35 mouse cellular contexts compared by ENCODE assay signal in genomic region chr19:26885616-26886015, GRCm38 (mm10). TPM values are rescaled to one million over a fixed set of nuclear protein-coding genes. Genes with fewer than 3 reads are reported as not detected.
DNase-seq lines count a peak whose midpoint lies in the region; ATAC-seq and TF ChIP-seq lines count a peak whose summit lies in the region.
"Had no signal": no experiment of that assay in that cellular context is flagged by ENCODE, and none has a peak within 500 bp of the region (broad histone marks: within the 10 kb centered on the region; RNA-seq: fewer than 3 reads in every experiment).

Gene Gm815 (plus strand): TSS chr19:26885881.

- H3K36me3 ChIP-seq in megakaryocyte, embryonic 14.5 days (replicated peaks; ENCODE audit: low read length), result no peaks in the 10 kb centered on the region
- H3K36me3 ChIP-seq in lung, embryonic 14.5 days (ENCODE audit: insufficient read depth), result no peaks in the 10 kb centered on the region
- no peaks in the 10 kb centered on the region for H3K36me3 ChIP-seq in lung, postnatal 0 days (ENCODE audit: insufficient read depth, low read length)
- H3K36me3 ChIP-seq: embryonic facial prominence, embryonic 10.5 days; embryonic facial prominence, embryonic 13.5 days; forebrain, embryonic 12.5 days; forebrain, embryonic 15.5 days; G1E; heart, embryonic 12.5 days; heart, embryonic 15.5 days; hindbrain, embryonic 10.5 days had no signal

- no peaks in the 10 kb centered on the region for H3K9me3 ChIP-seq in megakaryocyte, embryonic 14.5 days
- H3K9me3 ChIP-seq in lung, embryonic 14.5 days (ENCODE audit: low read depth, low read length), result no peaks in the 10 kb centered on the region
- no peaks in the 10 kb centered on the region for H3K9me3 ChIP-seq in lung, postnatal 0 days (ENCODE audit: low read length)
- H3K9me3 ChIP-seq: embryonic facial prominence, embryonic 10.5 days; embryonic facial prominence, embryonic 13.5 days; forebrain, embryonic 12.5 days; forebrain, embryonic 15.5 days; heart, embryonic 12.5 days; heart, embryonic 15.5 days; hindbrain, embryonic 10.5 days had no signal

- ATAC-seq in megakaryocyte, adult 5-6 weeks (ENCODE audit: poor library complexity, severe bottlenecking), result no peak
- ATAC-seq in lung, embryonic 14.5 days (ENCODE audit: insufficient read depth), result no peak
- ATAC-seq in lung, postnatal 0 days, result peak; percentile 83
- ATAC-seq: forebrain, embryonic 15.5 days; Patski had no signal

- no peak within 1 kb of the TSS for H3K27ac ChIP-seq in lung, embryonic 14.5 days (ENCODE audit: low read depth)
- H3K27ac ChIP-seq in lung, postnatal 0 days (ENCODE audit: low read length), result no peak within 1 kb of the TSS
- H3K27ac ChIP-seq: embryonic facial prominence, embryonic 10.5 days; embryonic facial prominence, embryonic 13.5 days; forebrain, embryonic 12.5 days; forebrain, embryonic 15.5 days; heart, embryonic 15.5 days; hindbrain, embryonic 10.5 days; hindbrain, embryonic 14.5 days had no signal

- no peak within 1 kb of the TSS for H3K9ac ChIP-seq in lung, embryonic 14.5 days
- no peak within 1 kb of the TSS for H3K9ac ChIP-seq in lung, postnatal 0 days (replicated peaks; ENCODE audit: low read depth)
- H3K9ac ChIP-seq: embryonic facial prominence, embryonic 13.5 days; forebrain, embryonic 12.5 days; forebrain, embryonic 15.5 days; heart, embryonic 12.5 days; heart, embryonic 15.5 days; hindbrain, embryonic 14.5 days had no signal

- intact Hi-C loops in left cerebral cortex, postnatal 36 days (cut with DNase I), result loop anchor here (5.0 kb wide), 2 partner anchors 92 to 332 kb away; partner anchors contain the start of gene Vldlr

- peak within 1 kb of the TSS; percentile 33 for H3K4me3 ChIP-seq in megakaryocyte, embryonic 14.5 days (replicated peaks)
- no peak within 1 kb of the TSS for H3K4me3 ChIP-seq in lung, embryonic 14.5 days (ENCODE audit: low read depth, low read length)
- H3K4me3 ChIP-seq in lung, postnatal 0 days (ENCODE audit: low read depth, low read length), result no peak within 1 kb of the TSS
- H3K4me3 ChIP-seq: embryonic facial prominence, embryonic 10.5 days; embryonic facial prominence, embryonic 13.5 days; erythroblast, embryonic 14.5 days; forebrain, embryonic 12.5 days; forebrain, embryonic 15.5 days; heart, embryonic 12.5 days; heart, embryonic 15.5 days; hindbrain, embryonic 10.5 days had no signal

- 63% methylated on average over 6 of the region's 6 CpGs for WGBS in lung, embryonic 14.5 days
- 55% methylated on average over 6 of the region's 6 CpGs for WGBS in lung, postnatal 0 days

- peaks cover 19% of the 10 kb centered on the region for H3K4me1 ChIP-seq in megakaryocyte, embryonic 14.5 days
- H3K4me1 ChIP-seq in lung, embryonic 14.5 days (ENCODE audit: insufficient read depth), result no peaks in the 10 kb centered on the region
- no peaks in the 10 kb centered on the region; the same call in 1 of the 2 replicates for H3K4me1 ChIP-seq in lung, postnatal 0 days (ENCODE audit: insufficient read depth, low read depth, low read length)
- H3K4me1 ChIP-seq: embryonic facial prominence, embryonic 10.5 days; embryonic facial prominence, embryonic 13.5 days; forebrain, embryonic 12.5 days; forebrain, embryonic 15.5 days had no signal

- TF ChIP-seq EP300 in lung, postnatal 0 days (IDR thresholded peaks at IDR 0.05), result 0 out of 2 replicates have a peak, but pooled peaks have one; percentile 33

- peak; percentile 15 for DNase-seq in lung, embryonic 14.5 days
- DNase-seq in lung, postnatal 0 days (ENCODE audit: low spot score), result peak; percentile 75
- DNase-seq in lung, postnatal 36 days, result peak; percentile 56
- DNase-seq in layer of hippocampus, postnatal 36 days, result no peak
- DNase-seq in ovary, postnatal 36 days (ENCODE audit: low spot score), result no peak
- no peak for DNase-seq in left cerebral cortex, postnatal 36 days (ENCODE audit: low spot score in 2 of 2)
- DNase-seq: adrenal gland, postnatal 10 days; adrenal gland, postnatal 36 days; B cell, adult 2 months; cerebellum, adult 18-20 months; cerebellum, adult 9-10 months; cerebellum, postnatal 14 days; embryo, embryonic 11 days; gastrocnemius, postnatal 25 days; heart, adult 18-20 months; heart, postnatal 10 days; heart, postnatal 36 days had no signal

- no peak within 1 kb of the TSS for H3K4me2 ChIP-seq in lung, embryonic 14.5 days
- no peak within 1 kb of the TSS for H3K4me2 ChIP-seq in lung, postnatal 0 days (replicated peaks; ENCODE audit: low read depth, low read length)
- H3K4me2 ChIP-seq: embryonic facial prominence, embryonic 13.5 days; forebrain, embryonic 12.5 days; forebrain, embryonic 15.5 days; heart, embryonic 12.5 days; heart, embryonic 15.5 days; hindbrain, embryonic 14.5 days had no signal

- no peak for TF ChIP-seq CTCF in lung, embryonic 14.5 days (IDR thresholded peaks at IDR 0.05; ENCODE audit: low read depth)
- no peak for TF ChIP-seq CTCF in lung, postnatal 0 days (IDR thresholded peaks at IDR 0.05)

- H3K27me3 ChIP-seq in megakaryocyte, embryonic 14.5 days (replicated peaks), result peaks cover 10% of the 10 kb centered on the region
- H3K27me3 ChIP-seq in lung, embryonic 14.5 days (ENCODE audit: insufficient read depth, low read length), result no peaks in the 10 kb centered on the region
- no peaks in the 10 kb centered on the region for H3K27me3 ChIP-seq in lung, postnatal 0 days (replicated peaks; ENCODE audit: insufficient read depth, low read length)
- H3K27me3 ChIP-seq: CH12.LX; embryonic facial prominence, embryonic 13.5 days; forebrain, embryonic 12.5 days; forebrain, embryonic 15.5 days; heart, embryonic 12.5 days; heart, embryonic 15.5 days; Patski had no signal

RNA-seq across cellular contexts. Expression of gene Gm815, which starts in this region (rescaled TPM):
- not detected in 2 replicates for polyA plus RNA-seq in megakaryocyte, embryonic 14.5 days (2012; ENCODE audit: insufficient read depth, low replicate concordance)
- not detected in 2 replicates for total RNA-seq in megakaryocyte, adult 5-6 weeks (2015)
- total RNA-seq in megakaryocyte, adult 5-6 weeks (2017), result not detected in 2 replicates
- 0.33 TPM in 1 of 2 replicates, not detected in the other for polyA plus RNA-seq in lung, embryonic 14.5 days (2014; fragmentation: Nextera tagmentation; extraction: Ambion mirVana)
- polyA plus RNA-seq in lung, postnatal 0 days (2015; fragmentation: Nextera tagmentation; extraction: Ambion mirVana), result 0.16 TPM in 1 of 2 replicates, not detected in the other
- total RNA-seq in layer of hippocampus, postnatal 36 days (2021), result not detected
- not detected for total RNA-seq in left cerebral cortex, postnatal 36 days (2021)
- total RNA-seq: adrenal gland, adult 18-20 months; adrenal gland, postnatal 10 days; adrenal gland, postnatal 36 days; CH12.LX; common myeloid progenitor, adult 5-6 weeks; G1E; gastrocnemius, adult 8-10 months; gastrocnemius, postnatal 25 days; heart, adult 18-20 months; heart, postnatal 10 days; heart, postnatal 36 days had no signal
- polyA plus RNA-seq: embryonic facial prominence, embryonic 10.5 days; embryonic facial prominence, embryonic 13.5 days; erythroblast, embryonic 14.5 days; forebrain, embryonic 12.5 days; forebrain, embryonic 15.5 days; G1E; gonadal fat pad, adult 2 months; heart, embryonic 12.5 days; heart, embryonic 15.5 days; hindbrain, embryonic 10.5 days; hindbrain, embryonic 14.5 days; Patski had no signal

Comparison
In these comparisons a context has a peak if more than half of its experiments do, and no peak if none do; other contexts are left out.
1. Peak in DNase-seq in lung, embryonic 14.5 days; RNA of the gene not detected or under 1 TPM.
2. Peak in DNase-seq and ATAC-seq in lung, postnatal 0 days; RNA of the gene not detected or under 1 TPM.